Mouse (Mus musculus) midbrain, embryonic 13.5 days (tissue): ENCODE data around the gene Dhdds. TPM values are rescaled to one million over a fixed set of nuclear protein-coding genes. Genes with fewer than 3 reads are reported as not detected.

Experiments used
- ATAC-seq: fragments of 200-750 bp; cut with Nextera tagmentation; 2 replicates; pipeline ENCODE4 v1.8.0; 2017; ENCODE audit warnings: mild to moderate bottlenecking, moderate TSS enrichment, moderate library complexity
- H3K27ac ChIP-seq: fragments of 300-500 bp; sonication (generic); 2 replicates; pipeline ENCODE4 v1.5.1; 2015; ENCODE audit warnings: inconsistent platforms, mild to moderate bottlenecking, moderate library complexity
- H3K27me3 ChIP-seq: fragments of 300-500 bp; sonication (generic); 2 replicates; pipeline ENCODE4 v1.6.1; 2015; ENCODE audit warnings: mild to moderate bottlenecking, inconsistent platforms
- H3K36me3 ChIP-seq: fragments of 300-500 bp; sonication (generic); 2 replicates; pipeline ENCODE4 v1.6.1; 2015; ENCODE audit warnings: mild to moderate bottlenecking, inconsistent platforms
- H3K4me1 ChIP-seq: fragments of 300-500 bp; sonication (generic); replicated peaks from 2 replicates; pipeline ENCODE4 v1.6.1; 2015; ENCODE audit warnings: inconsistent platforms
- H3K4me2 ChIP-seq: fragments of 300-500 bp; sonication (generic); replicated peaks from 2 replicates; pipeline ENCODE4 v1.6.1; 2015; ENCODE audit warnings: moderate library complexity, mild to moderate bottlenecking, inconsistent platforms
- H3K4me3 ChIP-seq: fragments of 300-500 bp; sonication (generic); replicated peaks from 2 replicates; pipeline ENCODE4 v1.5.1; 2015; ENCODE audit warnings: mild to moderate bottlenecking, inconsistent platforms
- H3K9ac ChIP-seq: fragments of 300-500 bp; sonication (generic); replicated peaks from 2 replicates; pipeline ENCODE4 v1.6.1; 2015; ENCODE audit warnings: mild to moderate bottlenecking, inconsistent platforms
- H3K9me3 ChIP-seq: fragments of 300-500 bp; sonication (generic); 2 replicates; pipeline ENCODE4 v1.6.1; 2016; ENCODE audit warnings: mild to moderate bottlenecking, inconsistent platforms
- WGBS: fragments of 180-500 bp; shearing (Covaris S2); methylation state at CpG from one replicate; pipeline ENCODE4 v1.1.7; 2015; 5-methylcytosine and 5-hydroxymethylcytosine counted together
- polyA plus RNA-seq: library from polyadenylated mRNA; unstranded; fragments of >200 nt; fragmentation: Nextera tagmentation; extraction: Ambion mirVana; gene quantifications from 2 replicates; pipeline ENCODE4 v1.2.1, GENCODE M21; 2015

Dhdds gene
- polyA plus RNA-seq, 1 experiment from 2014 or later, result 42.0 TPM

DNA sequence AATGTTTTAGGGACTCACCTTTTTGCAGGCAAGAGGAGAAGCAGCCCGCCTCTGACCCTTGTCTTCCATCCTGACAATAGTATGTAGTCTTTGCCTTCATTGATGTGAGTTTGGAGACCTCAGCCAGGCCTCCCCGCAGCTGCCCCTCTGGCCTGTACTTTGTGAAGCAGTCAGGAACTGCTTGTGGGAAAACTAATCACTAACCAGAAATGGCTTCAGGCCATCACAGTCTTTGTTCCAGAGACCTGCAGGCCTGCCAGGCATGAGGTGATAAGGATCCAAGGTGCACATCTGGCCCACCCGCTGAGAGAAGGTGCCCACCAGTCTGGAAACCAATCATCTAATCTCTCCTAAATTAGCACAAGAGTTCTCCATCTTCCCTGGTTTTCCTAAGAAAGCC lies 68.9 kb downstream of the Dhdds start:
- no peak overlapping the region for H3K4me2 ChIP-seq
- no peak overlapping the region for H3K9ac ChIP-seq
- H3K4me1 ChIP-seq, result no peaks in the 10 kb centered on the region
- no peak overlapping the region for H3K27ac ChIP-seq
- ATAC-seq, result no peak
- 88% methylated on average over 3 of the region's 3 CpGs for WGBS
- no peaks in the 10 kb centered on the region for H3K9me3 ChIP-seq
- no peak overlapping the region for H3K4me3 ChIP-seq
- H3K36me3 ChIP-seq, result no peaks in the 10 kb centered on the region
- no peaks in the 10 kb centered on the region for H3K27me3 ChIP-seq

DNA sequence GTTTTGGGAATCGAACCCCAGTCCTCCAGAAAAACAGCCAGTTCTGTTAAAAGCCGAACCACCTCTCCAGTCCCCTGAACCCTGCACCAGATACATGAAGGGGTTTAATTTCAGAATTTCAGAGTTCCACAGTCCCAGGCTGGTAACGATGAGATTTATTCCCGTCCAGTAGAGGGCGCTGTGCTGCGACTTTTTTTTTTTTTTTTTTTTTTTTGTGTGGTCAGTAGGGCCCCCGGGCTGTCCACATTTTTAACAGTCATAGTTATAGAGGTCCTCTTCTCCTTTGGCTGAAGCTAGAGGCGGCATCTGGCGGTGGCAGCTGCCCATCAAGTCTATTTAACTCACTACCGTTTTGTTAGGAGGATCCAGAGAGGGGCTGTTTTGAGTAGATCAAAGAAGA lies 69.4 kb downstream of the Dhdds start:
- H3K4me2 ChIP-seq, result no peak overlapping the region
- no peaks in the 10 kb centered on the region for H3K36me3 ChIP-seq
- no peak overlapping the region for H3K4me3 ChIP-seq
- H3K9ac ChIP-seq, result no peak overlapping the region
- no peaks in the 10 kb centered on the region for H3K27me3 ChIP-seq
- H3K9me3 ChIP-seq, result no peaks in the 10 kb centered on the region
- H3K27ac ChIP-seq, result no peak overlapping the region
- H3K4me1 ChIP-seq, result no peaks in the 10 kb centered on the region
- WGBS, result 14% methylated on average over 10 of the region's 10 CpGs
- no peak for ATAC-seq

DNA sequence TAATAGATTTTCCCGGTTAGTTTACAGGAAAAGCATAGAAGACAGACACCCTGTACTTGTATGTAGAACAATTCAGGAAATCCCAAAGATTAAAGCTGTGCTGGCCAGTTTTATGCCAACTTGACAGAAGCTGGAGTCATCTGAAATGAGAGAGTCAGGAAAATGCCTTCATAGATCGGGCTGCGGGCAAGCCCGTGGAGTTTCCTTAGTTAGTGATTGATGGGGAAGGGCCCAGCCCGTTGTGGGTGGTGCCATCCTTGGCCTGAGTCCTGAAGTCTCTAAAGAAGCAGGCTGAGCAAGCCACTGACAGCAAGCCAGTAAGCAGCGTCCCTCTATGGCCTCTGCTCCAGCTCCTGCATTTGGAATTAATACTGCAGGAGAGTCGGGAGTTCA lies 71.4 kb downstream of the Dhdds start:
- no peaks in the 10 kb centered on the region for H3K36me3 ChIP-seq
- WGBS, result 60% methylated on average over 7 of the region's 7 CpGs
- H3K4me1 ChIP-seq, result no peaks in the 10 kb centered on the region
- no peak overlapping the region for H3K4me3 ChIP-seq
- H3K27me3 ChIP-seq, result no peaks in the 10 kb centered on the region
- no peak overlapping the region for H3K4me2 ChIP-seq
- no peaks in the 10 kb centered on the region for H3K9me3 ChIP-seq
- H3K27ac ChIP-seq, result no peak overlapping the region
- ATAC-seq, result no peak
- no peak overlapping the region for H3K9ac ChIP-seq

DNA sequence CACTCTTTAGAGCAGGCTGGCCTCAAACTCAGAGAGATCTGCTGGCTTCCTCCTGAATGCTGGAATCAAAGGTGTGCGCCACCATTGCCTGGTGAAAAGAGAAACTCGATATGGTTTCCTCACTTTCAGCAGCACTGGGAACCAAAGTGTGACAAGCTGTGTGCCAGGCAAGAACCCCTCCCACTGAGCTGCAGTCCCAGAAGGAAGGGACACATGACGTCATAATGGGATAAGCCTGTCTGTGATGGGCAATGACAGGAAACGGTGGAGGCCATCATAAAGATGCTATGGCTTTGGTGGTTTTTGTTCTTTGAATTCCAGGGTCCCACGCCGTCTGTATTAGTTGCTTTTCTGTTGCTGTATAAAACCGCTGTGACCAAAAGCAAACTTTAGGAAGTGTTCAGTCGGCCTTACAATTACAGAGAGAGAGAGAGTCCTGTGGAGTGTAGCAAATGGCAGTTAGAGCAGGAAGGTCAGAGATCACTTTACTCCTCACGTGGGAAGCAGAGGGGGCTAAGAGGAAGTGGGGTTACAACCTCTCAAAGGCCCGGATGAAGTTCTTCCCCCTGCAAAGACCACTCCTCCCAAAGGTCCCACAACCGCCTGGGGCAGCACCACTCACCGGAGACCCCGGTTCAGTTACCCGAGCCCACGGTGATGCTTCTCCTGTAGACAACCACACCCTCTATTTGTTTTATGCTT lies 72.0 kb downstream of the Dhdds start:
- Histone ChIP-seq H3K4me1 (no peaks in the 10 kb centered on the region), H3K4me3 (no peak overlapping the region), H3K4me2 (no peak overlapping the region), H3K27me3 (no peaks in the 10 kb centered on the region), H3K9me3 (no peaks in the 10 kb centered on the region), H3K9ac (no peak overlapping the region), H3K36me3 (no peaks in the 10 kb centered on the region), H3K27ac (no peak overlapping the region)
- no peak for ATAC-seq
- WGBS, result 69% methylated on average over 15 of the region's 15 CpGs

DNA sequence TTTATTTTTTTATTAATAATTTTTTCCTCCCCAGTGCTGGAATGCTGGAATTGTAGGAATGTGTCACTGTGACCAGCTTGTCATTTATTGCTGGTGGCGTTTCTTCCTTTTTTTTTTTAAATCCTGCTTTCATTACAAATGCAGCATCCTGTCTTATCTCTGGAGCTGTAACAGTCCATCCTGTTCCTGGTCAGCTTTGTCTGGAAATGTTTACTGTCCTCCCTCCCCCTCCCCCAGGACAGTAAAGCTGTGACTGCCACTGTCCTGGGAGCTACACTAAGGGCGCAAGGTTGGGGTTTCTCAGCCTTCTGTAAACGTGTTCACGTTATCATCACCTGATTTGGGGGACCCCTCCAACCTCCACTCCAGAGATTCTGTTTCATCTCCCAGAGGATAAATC lies 75.5 kb downstream of the Dhdds start:
- H3K27me3 ChIP-seq, result no peaks in the 10 kb centered on the region
- no peak overlapping the region for H3K4me2 ChIP-seq
- H3K36me3 ChIP-seq, result no peaks in the 10 kb centered on the region
- no peaks in the 10 kb centered on the region for H3K4me1 ChIP-seq
- H3K9me3 ChIP-seq, result no peaks in the 10 kb centered on the region
- 76% methylated on average over 4 of the region's 4 CpGs for WGBS
- no peak for ATAC-seq
- no peak overlapping the region for H3K27ac ChIP-seq
- H3K9ac ChIP-seq, result no peak overlapping the region
- H3K4me3 ChIP-seq, result no peak overlapping the region

DNA sequence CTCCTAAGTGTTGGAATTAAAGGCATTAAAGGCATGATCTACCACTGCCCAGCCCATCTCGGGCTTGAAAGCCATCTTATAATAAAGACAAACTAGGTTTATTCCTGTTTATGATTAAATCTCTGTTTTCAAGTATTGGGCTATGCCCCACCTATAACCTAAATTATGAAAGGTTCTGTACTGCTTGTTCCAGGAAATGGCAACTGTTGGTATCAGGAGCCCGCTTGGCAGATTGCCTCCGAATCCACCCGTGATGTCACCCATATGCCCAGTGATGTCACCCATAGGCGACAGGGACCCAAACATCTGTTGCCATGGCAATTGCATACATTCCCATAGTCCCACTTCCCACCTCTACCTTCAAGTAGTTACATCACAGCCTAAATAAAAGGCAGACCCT lies 77.0 kb downstream of the Dhdds start:
- no peaks in the 10 kb centered on the region for H3K36me3 ChIP-seq
- 95% methylated on average over 5 of the region's 5 CpGs for WGBS
- H3K27ac ChIP-seq, result no peak overlapping the region
- H3K4me1 ChIP-seq, result no peaks in the 10 kb centered on the region
- no peak overlapping the region for H3K4me3 ChIP-seq
- H3K4me2 ChIP-seq, result no peak overlapping the region
- H3K9ac ChIP-seq, result no peak overlapping the region
- no peak for ATAC-seq
- H3K9me3 ChIP-seq, result no peaks in the 10 kb centered on the region
- no peaks in the 10 kb centered on the region for H3K27me3 ChIP-seq

Other genes with a start within 250 kb of the Dhdds start
- 43.6 and 47.1 TPM in 2 replicates for gene Arid1a, start 244.1 kb downstream of the Dhdds start, polyA plus RNA-seq
- 19.0 and 19.2 TPM in 2 replicates for gene Rps6ka1, start 113.1 kb downstream of the Dhdds start, polyA plus RNA-seq
- 1,712 and 1,823 TPM in 2 replicates for gene Hmgn2, start 32.3 kb downstream of the Dhdds start, polyA plus RNA-seq
- 0.59 TPM in 2 replicates for gene Lin28a, start 17.9 kb upstream of the Dhdds start, polyA plus RNA-seq
- gene Zfp683, start 52.9 kb upstream of the Dhdds start, polyA plus RNA-seq, result not detected in 2 replicates
- gene Crybg2, start 59.9 kb upstream of the Dhdds start, polyA plus RNA-seq, result 0.97 and 1.1 TPM in 2 replicates
- gene Cd52, start 94.2 kb upstream of the Dhdds start, polyA plus RNA-seq, result 2.2 and 2.7 TPM in 2 replicates
- 9.3 and 11.4 TPM in 2 replicates for gene Ubxn11, start 101.7 kb upstream of the Dhdds start, polyA plus RNA-seq
- 319 and 332 TPM in 2 replicates for gene Sh3bgrl3, start 127.9 kb upstream of the Dhdds start, polyA plus RNA-seq
- 19.9 and 22.4 TPM in 2 replicates for gene Cep85, start 186.2 kb upstream of the Dhdds start, polyA plus RNA-seq
- gene Gm7534, start 202.1 kb upstream of the Dhdds start, polyA plus RNA-seq, result not detected in 2 replicates
- gene Catsper4, start 226.5 kb upstream of the Dhdds start, polyA plus RNA-seq, result not detected in 2 replicates
- 0.15 and 0.20 TPM in 2 replicates for gene Cnksr1, start 237.5 kb upstream of the Dhdds start, polyA plus RNA-seq
- 0.17 and 0.62 TPM in 2 replicates for gene E130218I03Rik, start 242.7 kb upstream of the Dhdds start, polyA plus RNA-seq
- 14.9 and 15.6 TPM in 2 replicates for gene Zfp593, start 244.7 kb upstream of the Dhdds start, polyA plus RNA-seq
- gene Gm30191, start 246.0 kb upstream of the Dhdds start, polyA plus RNA-seq, result not detected in 2 replicates